Mouse (Mus musculus) embryonic stem cell, embryonic (primary cell): Measurements from ENCODE around the gene Trafd1.

Experiments
- CTCF ChIA-PET, 4 experiments: fragments of 300-600 bp in 2 of 4; fragments of 350-600 bp in 2 of 4; sonication (Branson Sonifier 250); formaldehyde crosslinking; loops; one replicate each; lab custom pipeline; 2022; ENCODE audit warnings: inconsistent platforms in 2 of 4; lab: Charles Lee
- POLR2A ChIA-PET, 4 experiments: fragments of 300-600 bp in 2 of 4; fragments of 350-600 bp in 2 of 4; sonication (Branson Sonifier 250); formaldehyde crosslinking; loops; one replicate each; lab custom pipeline; 2022; ENCODE audit warnings: antibody characterized with exemption in 4 of 4, inconsistent platforms in 1 of 4; lab: Charles Lee

The Trafd1 gene

GRCm38 (mm10) chr5:121393402-121393801, 8.0 kb upstream of the Trafd1 start:
- CTCF ChIA-PET, result interaction anchor here in 2 of 4 experiments (0.6 to 1.4 kb wide), 8 partner anchors 10 to 827 kb away, joined by 3 to 6 read pairs (median 4); no protein-coding TSS in a partner anchor

GRCm38 (mm10) chr5:121392667-121393380, 7.4 kb upstream of the Trafd1 start:
- CTCF ChIA-PET, result interaction anchor here in 2 of 4 experiments (0.6 to 0.9 kb wide), 6 partner anchors 10 to 826 kb away, joined by 3 to 6 read pairs (median 4); no protein-coding TSS in a partner anchor
- POLR2A ChIA-PET, result interaction anchor here in 3 of 4 experiments (0.7 to 22.7 kb wide), 6 partner anchors 12 to 179 kb away, joined by 3 to 681 read pairs (median 5); no protein-coding TSS in a partner anchor

More at GRCm38 (mm10) chr5:121393402-121393801, 8.0 kb upstream of the Trafd1 start:
- POLR2A ChIA-PET, result interaction anchor here in 2 of 4 experiments (0.7 to 22.7 kb wide), 7 partner anchors 8 to 180 kb away, joined by 3 to 681 read pairs (median 5); partner anchors contain the start of genes Erp29 (in 1 of the 2) and Trafd1 (in 1 of the 2)

GRCm38 (mm10) chr5:121389691-121390090, 4.3 kb upstream of the Trafd1 start:
- ChIA-PET POLR2A (interaction anchor here in 3 of 4 experiments (0.6 to 8.6 kb wide), 20 partner anchors 7 to 803 kb away, joined by 3 to 94 read pairs (median 4); partner anchors contain the start of genes Naa25 (in 2 of the 3), Erp29 (in 1 of the 3) and Hectd4 (in 1 of the 3)), CTCF (interaction anchor here (0.6 to 1.6 kb wide), 9 partner anchors 8 to 388 kb away, joined by 3 to 5 read pairs (median 4); no protein-coding TSS in a partner anchor)

GRCm38 (mm10) chr5:121389106-121389505, 3.7 kb upstream of the Trafd1 start:
- CTCF ChIA-PET, result interaction anchor here in 3 of 4 experiments (0.6 to 1.6 kb wide), 4 partner anchors 10 to 83 kb away, joined by 3 to 5 read pairs (median 4); no protein-coding TSS in a partner anchor
- POLR2A ChIA-PET, result interaction anchor here in 2 of 4 experiments (0.7 to 8.6 kb wide), 10 partner anchors 8 to 169 kb away, joined by 3 to 94 read pairs (median 4); partner anchors contain the start of genes Naa25 (in 2 of the 2) and Hectd4 (in 1 of the 2)

- ChIA-PET CTCF (interaction anchor here in 3 of 4 experiments (0.6 to 0.7 kb wide), 4 partner anchors 13 to 847 kb away, joined by 3 to 7 read pairs (median 3); no protein-coding TSS in a partner anchor), POLR2A (interaction anchor here in 3 of 4 experiments (0.6 to 8.6 kb wide), 8 partner anchors 10 to 344 kb away, joined by 3 to 94 read pairs (median 4); partner anchors contain the start of gene Naa25 (in 2 of the 3))
Measured at GRCm38 (mm10) chr5:121387126-121387525, 1.7 kb upstream of the Trafd1 start.

- CTCF ChIA-PET, result interaction anchor here in 2 of 4 experiments (0.6 to 1.3 kb wide), 6 partner anchors 9 to 933 kb away, joined by 3 to 8 read pairs (median 4); no protein-coding TSS in a partner anchor
- POLR2A ChIA-PET, result interaction anchor here (0.6 to 8.6 kb wide), 16 partner anchors 11 to 737 kb away, joined by 3 to 94 read pairs (median 3); partner anchors contain the start of genes Naa25 (in 4 of the 4) and Rpl6 (in 1 of the 4)
Measured at GRCm38 (mm10) chr5:121386120-121386909, 883 bp upstream of the Trafd1 start.

GRCm38 (mm10) chr5:121384757-121385460, 523 bp downstream of the Trafd1 start:
- ChIA-PET POLR2A (interaction anchor here in 3 of 4 experiments (0.6 to 8.6 kb wide), 23 partner anchors 9 to 204 kb away, joined by 3 to 94 read pairs (median 4); partner anchors contain the start of genes Naa25 (in 3 of the 3), Hectd4 (in 1 of the 3) and Rpl6 (in 1 of the 3)), CTCF (interaction anchor here in 3 of 4 experiments (0.6 to 1.3 kb wide), 9 partner anchors 8 to 197 kb away, joined by 3 to 18 read pairs (median 3); partner anchors contain the start of gene Naa25 (in 1 of the 3))

GRCm38 (mm10) chr5:121383857-121384756, 1.3 kb downstream of the Trafd1 start:
- POLR2A ChIA-PET, result interaction anchor here in 2 of 4 experiments (0.6 to 8.6 kb wide), 13 partner anchors 10 to 180 kb away, joined by 3 to 94 read pairs (median 4); partner anchors contain the start of genes Naa25 (in 2 of the 2) and Hectd4 (in 1 of the 2)
- CTCF ChIA-PET, result interaction anchor here in 3 of 4 experiments (0.7 to 1.0 kb wide), 3 partner anchors 94 to 168 kb away, joined by 3 to 8 read pairs (median 3); no protein-coding TSS in a partner anchor

GRCm38 (mm10) chr5:121380692-121381091, 4.7 kb downstream of the Trafd1 start:
- POLR2A ChIA-PET, result interaction anchor here in 2 of 4 experiments (1.0 to 1.8 kb wide), 2 partner anchors 16 to 161 kb away, joined by 3 to 8 read pairs; partner anchors contain the start of genes Hectd4 (in 1 of the 2) and Naa25 (in 1 of the 2)
- CTCF ChIA-PET, result interaction anchor here in 3 of 4 experiments (0.6 to 1.5 kb wide), 9 partner anchors 9 to 97 kb away, joined by 3 to 9 read pairs (median 4); no protein-coding TSS in a partner anchor

- POLR2A ChIA-PET, result interaction anchor here in 2 of 4 experiments (1.0 to 1.3 kb wide), 3 partner anchors 17 to 163 kb away, joined by 3 to 4 read pairs (median 3); partner anchors contain the start of gene Naa25 (in 1 of the 2)
- CTCF ChIA-PET, result interaction anchor here in 3 of 4 experiments (0.6 to 1.3 kb wide), 5 partner anchors 11 to 384 kb away, joined by 3 to 5 read pairs (median 4); no protein-coding TSS in a partner anchor
Measured at GRCm38 (mm10) chr5:121378678-121379256, 6.7 kb downstream of the Trafd1 start.

GRCm38 (mm10) chr5:121376972-121377371, 8.5 kb downstream of the Trafd1 start:
- POLR2A ChIA-PET, result interaction anchor here in 2 of 4 experiments (0.6 to 1.9 kb wide), 3 partner anchors 10 to 166 kb away, joined by 3 to 5 read pairs (median 3); no protein-coding TSS in a partner anchor
- CTCF ChIA-PET, result interaction anchor here in 3 of 4 experiments (0.6 to 1.2 kb wide), 8 partner anchors 8 to 584 kb away, joined by 3 to 7 read pairs (median 3); partner anchors contain the start of gene Trafd1 (in 1 of the 3)

- CTCF ChIA-PET, result interaction anchor here in 2 of 4 experiments (0.6 kb wide), 2 partner anchors 10 to 23 kb away, joined by 3 to 4 read pairs; partner anchors contain the start of genes Naa25 (in 1 of the 2) and Trafd1 (in 1 of the 2)
- POLR2A ChIA-PET, result interaction anchor here in 3 of 4 experiments (0.5 to 2.2 kb wide), 9 partner anchors 10 to 441 kb away, joined by 3 to 8 read pairs (median 4); partner anchors contain the start of genes Naa25 (in 2 of the 3) and Rpl6 (in 1 of the 3)
Measured at GRCm38 (mm10) chr5:121374790-121375189, 10.6 kb downstream of the Trafd1 start.

- POLR2A ChIA-PET, result interaction anchor here in 2 of 4 experiments (0.8 to 1.3 kb wide), 7 partner anchors 15 to 168 kb away, joined by 3 to 5 read pairs (median 3); partner anchors contain the start of genes Naa25 (in 1 of the 2) and Rpl6 (in 1 of the 2)
- CTCF ChIA-PET, result interaction anchor here in 1 of 4 experiments (0.6 to 1.0 kb wide), 2 partner anchors 139 to 246 kb away, joined by 3 to 5 read pairs; no protein-coding TSS in a partner anchor
Measured at GRCm38 (mm10) chr5:121371712-121372111, 13.7 kb downstream of the Trafd1 start.

GRCm38 (mm10) chr5:121367255-121367654, 18.2 kb downstream of the Trafd1 start:
- POLR2A ChIA-PET, result interaction anchor here in 3 of 4 experiments (0.6 to 1.5 kb wide), 8 partner anchors 9 to 97 kb away, joined by 3 to 4 read pairs (median 3); partner anchors contain the start of gene Trafd1 (in 1 of the 3)
- CTCF ChIA-PET, result no interaction called here
